Mouse (Mus musculus) stomach, postnatal 0 days (tissue): Measurements from ENCODE around the gene Mboat7.
A peak's percentile ranks its signal among the peaks of the same experiment; 100 is the strongest.

ENCODE experiments used
- CTCF ChIP-seq: IDR thresholded peaks from 2 replicates; pipeline ENCODE4 v1.5.1; 2016; ENCODE audit warnings: antibody characterized with exemption, low read depth, mild to moderate bottlenecking, moderate library complexity
- EP300 ChIP-seq: optimal IDR thresholded peaks from 2 replicates; pipeline ENCODE3; 2016; ENCODE audit warnings: antibody characterized with exemption

DNA sequence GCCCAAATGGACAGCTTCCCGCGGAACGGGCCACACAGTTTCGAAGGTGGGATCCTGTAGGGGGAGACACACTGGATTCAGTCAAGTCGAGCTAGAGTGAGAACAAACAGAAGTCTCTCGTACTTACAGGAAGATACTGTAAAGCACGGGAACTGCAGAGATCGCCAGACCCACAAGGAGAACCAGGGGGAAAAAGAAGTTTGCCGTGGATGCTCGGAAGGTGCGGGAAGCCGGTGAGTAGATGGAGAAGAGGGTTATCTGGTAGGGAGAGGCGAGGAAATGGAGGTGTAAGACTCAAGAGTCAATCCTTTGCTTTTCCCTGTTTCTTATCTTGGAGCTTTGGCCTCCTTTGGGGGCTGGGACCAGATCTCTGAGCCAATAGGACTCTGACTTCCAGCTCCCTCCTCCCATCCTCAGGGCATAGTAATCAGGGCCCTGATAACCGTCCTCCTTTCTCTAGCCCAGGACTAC lies 26.4 kb downstream of the Mboat7 start:
- peak; percentile 46 for TF ChIP-seq CTCF
- no peak for TF ChIP-seq EP300
